Mouse (Mus musculus) gastrocnemius, postnatal 4 days (tissue): ENCODE measurements around the gene Ilkap. TPM values are rescaled to one million over a fixed set of nuclear protein-coding genes. Genes with fewer than 3 reads are reported as not detected.

Experiments
- DNase-seq, 2 experiments: peaks; one replicate each; pipeline ENCODE4 v3.0.0; 2021 to 2022; ENCODE audit warnings: low spot score in 2 of 2, mixed read lengths in 2 of 2
- total RNA-seq, 2 experiments: library from RNA; stranded (reverse); gene quantifications; 2 replicates each; pipeline ENCODE4 v1.2.3; 2021

Ilkap gene
- total RNA-seq, 2 experiments from 2014 or later, result 65.7 to 71.3 TPM

DNA sequence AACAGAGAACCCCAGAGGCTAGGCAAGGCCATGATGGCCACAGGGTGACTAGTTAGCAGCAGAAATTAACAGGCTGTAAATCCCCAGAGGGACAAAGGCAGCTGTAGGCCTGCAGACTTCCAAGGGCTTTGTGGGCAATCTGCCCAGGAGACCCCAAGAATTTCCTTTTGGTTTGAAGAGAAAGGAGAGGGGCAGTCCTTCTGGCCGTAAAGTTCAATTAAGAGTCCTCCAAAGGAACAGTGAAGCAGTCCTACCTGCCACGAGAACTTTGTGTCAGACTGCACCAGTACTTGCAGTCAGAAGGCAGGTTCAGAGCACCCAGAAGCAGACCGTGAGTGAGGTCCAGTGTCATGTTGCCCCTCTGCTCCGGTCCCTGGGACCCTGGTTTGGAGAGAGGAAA lies 16.3 kb upstream of the Ilkap start:
- DNase-seq, result no peak

DNA sequence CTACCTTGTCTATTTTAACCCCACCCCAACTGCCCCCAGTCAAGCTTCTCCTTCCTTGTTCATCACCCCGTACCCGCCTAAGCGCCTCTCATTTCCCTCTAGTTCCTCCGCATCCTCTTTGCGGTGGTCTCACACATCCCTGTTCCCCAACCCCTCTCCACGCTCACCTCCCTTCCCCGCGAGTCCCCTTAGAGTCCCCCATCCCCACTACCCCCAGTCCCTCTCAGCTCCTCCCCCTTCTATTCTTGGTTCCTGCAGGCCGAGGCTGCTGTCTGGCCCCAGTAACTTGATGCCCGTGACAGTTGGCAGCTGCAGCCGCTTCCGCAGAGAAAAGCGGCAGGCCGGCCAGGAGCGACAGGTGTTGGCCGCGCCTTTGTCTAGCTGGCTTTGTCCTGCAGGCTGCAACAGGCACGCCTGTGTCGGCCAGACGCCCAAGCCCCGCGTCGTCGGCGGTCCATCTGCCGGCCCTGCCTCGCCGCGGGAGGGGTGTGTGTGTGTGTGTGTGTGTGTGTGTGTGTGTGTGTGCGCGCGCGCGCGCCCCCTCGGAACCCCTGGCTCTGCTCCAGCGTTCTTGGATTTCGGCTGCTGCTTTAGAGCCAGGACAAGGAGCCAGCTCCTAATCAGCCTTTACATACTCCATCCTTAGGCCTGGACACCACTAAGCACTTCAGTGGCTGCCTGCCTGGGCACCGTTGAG lies 15.4 kb upstream of the Ilkap start, which contains the start of gene Hes6:
Gene Hes6 (minus strand): TSS at position 141 of the 697 bp plus-strand sequence.
- DNase-seq, result peak; percentile 84 to 91

DNA sequence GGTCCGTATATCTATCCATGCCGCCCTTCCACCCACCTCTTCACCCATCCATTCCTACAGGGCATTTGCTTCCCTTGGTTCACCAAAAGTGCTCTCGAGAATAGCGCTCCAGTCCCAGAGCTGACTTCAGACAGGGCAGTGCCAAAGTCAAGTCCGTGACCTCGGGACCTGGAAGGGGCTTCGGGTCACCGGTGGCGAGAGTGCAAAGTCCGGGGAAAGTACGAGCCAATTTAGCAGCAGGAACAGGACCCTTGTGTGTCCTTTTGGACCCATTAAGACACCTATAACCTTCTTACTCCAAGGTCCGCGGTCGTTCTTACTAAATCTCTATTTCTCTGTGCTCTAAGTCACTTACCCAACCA lies 14.9 kb upstream of the Ilkap start:
- DNase-seq, result no peak

DNA sequence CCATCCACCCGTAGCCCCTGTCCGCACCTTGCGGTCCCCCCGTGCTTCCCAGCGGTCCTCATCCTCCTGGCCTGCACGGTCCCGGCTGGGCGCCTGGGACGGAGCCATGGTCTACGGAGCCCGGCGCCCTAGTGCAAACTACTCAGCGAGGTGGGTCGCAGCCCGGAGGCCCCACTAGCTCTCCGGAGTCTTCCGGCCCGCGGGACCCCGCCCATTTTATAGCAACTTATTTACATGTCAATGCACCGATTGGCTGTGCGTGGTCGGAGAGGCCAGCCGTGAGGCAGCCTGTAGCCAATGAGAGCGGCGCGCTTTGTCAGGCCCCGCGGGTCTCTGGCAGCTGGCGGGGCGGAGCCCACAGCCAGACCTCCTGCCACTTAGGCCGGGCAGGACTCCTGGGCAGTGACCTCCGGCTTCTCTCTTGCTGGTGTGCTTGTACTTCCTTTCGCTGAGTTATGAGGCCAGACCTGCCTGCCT lies 14.5 kb upstream of the Ilkap start:
- peak; percentile 84 to 94 for DNase-seq

DNA sequence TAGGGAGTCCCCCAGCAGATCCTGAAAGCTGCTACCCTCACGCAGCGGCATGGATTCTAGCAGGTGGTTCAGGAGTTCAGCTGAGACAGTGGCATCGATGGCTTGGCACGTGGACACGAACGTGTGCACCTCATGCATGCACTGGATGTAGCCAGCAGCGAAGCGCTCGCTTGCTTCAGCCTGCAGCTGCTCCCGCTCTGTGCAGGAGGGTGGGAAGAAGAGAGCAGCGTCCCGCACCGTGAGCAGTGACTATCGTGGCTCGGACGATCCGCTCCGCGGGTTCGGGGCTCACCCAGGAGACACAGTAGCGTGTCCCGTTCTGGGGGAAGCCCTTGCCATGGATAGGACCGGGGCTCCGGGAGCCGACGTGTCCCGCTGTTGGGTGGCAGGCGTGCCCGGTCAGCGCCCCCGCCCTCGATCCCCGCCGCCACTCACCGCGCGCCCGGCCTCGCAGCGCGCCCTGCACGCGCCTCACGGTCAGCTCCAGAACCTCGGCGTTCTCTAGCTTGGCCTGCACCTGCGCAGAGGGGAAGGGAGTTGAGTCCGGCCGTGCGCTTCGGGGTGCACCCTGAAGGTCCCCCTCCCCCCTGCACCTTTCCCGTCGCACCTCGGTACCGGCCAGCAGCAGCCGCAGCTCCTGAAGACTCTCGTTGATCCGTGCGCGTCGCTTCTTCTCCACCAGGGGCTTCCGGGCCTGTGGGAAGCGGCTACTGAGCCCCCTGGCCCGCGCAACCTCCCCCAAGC lies 13.8 kb upstream of the Ilkap start:
- DNase-seq, result peak in 1 of 2 experiments; percentile 43

DNA sequence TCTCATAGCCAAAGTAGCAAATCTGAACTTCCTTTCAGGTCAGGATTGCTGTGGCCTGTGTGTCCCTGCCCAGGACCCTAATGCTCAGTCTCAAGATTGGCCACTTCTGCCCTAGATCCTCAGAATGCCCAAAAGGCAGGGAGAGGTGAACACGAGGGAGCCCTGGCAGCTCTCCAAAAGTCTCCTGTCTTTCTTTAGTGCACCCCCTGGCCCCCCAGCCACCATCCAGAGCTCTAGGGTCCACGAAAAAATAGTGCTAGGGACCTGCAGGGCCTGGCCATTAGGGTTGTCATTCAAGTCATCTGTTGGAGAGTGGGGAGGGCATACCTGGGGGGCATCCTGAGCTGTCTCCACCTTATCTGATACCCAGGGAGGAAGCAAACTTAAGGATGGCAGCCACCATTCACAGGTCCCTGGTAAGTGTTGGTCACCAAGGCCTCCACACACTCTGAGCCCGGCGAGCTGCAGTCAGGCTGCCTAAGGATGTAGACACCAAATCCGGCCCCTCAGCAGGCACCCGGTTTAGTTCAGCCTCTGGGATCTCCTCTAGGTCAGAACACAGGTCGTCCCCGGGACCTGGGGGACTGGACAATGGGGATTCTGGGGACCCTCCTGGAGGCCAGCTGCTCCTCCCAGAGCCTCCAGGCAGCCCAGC lies 13.1 kb upstream of the Ilkap start:
- no peak for DNase-seq

DNA sequence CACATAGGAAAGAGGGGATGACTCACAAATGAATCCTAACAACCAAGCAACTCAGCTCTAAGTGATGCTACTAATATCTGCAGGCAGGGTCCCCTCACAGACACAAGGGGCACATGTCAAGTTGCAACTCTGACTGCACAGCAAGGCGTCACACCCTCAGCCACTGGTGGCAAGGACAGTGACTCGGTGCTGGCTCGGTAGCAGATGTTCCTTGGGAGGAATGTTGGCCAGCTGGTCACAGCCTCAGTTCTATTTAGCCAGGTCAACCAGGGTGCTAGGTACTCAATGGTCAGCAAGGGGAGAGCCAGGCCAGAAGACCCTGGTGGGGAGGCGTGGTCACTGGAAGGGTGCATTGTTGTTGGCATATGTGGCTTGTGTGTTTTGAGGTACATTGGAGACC lies 9.2 kb upstream of the Ilkap start:
- DNase-seq, result no peak

DNA sequence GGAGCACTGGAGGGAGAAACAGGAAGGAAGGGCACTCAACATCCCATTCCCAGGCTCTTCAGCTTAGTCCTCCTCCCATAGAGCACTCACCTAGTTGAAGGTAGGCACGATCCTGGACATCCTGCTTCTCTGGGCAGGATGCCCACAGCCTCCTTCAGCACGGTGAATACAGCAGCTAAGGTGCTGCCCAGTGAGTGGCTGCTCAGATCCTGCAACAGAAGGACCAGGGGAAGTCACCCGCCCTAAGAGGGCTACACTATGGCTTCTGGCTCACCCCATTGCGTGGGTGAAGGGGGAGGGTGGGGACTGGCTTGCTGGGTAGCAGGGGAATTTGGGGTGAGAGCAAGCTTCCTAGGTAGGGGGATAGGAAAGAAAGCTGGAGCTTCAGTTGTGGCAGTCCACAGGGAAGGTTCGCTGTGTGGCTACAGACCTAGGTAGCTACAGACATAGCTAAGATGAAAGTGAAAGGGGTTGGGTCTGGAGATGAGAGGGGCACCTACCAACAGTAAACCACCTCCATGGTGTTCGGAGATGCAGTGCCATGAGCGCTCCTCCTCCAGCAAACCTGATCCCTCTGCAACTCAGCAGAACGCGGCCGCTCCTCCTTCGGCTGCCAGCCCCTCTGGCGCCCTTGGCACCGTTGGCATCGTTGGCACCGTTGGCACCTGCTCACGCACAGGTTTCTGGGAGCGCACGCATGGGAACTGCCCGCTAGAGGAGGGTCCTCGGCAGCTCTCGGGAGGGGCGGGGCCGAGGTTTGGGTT lies 7.0 kb upstream of the Ilkap start:
- no peak for DNase-seq

DNA sequence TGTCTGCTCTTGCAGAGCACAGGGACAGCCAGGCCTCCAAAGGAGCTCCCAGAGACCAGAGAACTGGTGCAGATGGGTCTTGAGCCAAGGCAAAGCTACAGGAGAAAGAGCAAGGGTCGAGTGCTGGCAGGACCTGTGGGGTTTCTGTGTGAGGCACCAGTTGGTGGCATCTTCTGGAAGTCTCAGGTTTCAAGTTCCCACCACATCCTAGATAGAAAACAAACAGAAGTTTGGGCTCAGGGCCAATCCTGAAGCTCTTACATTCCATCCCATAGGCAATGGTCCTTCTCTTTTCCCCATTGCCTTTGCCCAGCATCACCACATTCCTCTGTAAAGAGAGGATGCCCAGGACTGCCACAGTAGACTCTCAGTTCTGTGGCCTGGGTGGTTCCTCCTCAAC lies 6.4 kb upstream of the Ilkap start:
- no peak for DNase-seq

DNA sequence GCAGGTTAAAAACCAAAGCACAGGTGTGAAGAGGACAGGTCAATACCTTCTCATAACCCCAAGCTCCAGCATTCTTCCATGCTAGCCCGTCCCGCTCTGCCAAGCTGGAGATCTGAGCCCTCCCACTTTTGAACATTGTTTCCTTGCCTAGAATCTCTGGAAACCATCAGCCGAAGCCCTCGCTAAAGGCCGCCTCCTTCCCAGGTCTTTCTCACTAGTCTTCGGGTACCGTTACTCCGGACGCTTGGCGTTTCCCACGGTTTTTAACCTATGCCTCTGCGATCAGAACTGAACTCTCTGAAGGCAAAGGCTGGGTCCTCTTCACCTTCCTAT lies 722 bp downstream of the Ilkap start:
- peak in 1 of 2 experiments; percentile 24 for DNase-seq

DNA sequence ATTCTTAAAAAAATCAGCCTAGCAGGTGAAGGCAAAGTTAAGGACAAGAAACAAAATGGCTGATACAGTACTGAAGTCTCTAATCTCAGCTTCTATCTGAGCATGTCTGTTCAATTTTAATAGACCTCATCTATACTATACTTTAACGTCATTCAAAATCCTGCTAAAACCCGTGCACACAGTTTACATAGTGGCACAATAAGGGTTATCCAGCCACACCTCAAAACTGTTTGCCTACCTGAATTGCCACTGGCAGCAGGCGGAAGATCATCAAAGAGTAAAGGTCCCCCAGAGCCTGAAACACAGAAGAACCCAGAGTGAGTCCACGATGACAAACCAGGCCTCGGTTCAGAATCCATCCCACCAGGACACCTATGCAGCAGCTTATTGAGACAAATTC lies 8.2 kb downstream of the Ilkap start:
- DNase-seq, result no peak

DNA sequence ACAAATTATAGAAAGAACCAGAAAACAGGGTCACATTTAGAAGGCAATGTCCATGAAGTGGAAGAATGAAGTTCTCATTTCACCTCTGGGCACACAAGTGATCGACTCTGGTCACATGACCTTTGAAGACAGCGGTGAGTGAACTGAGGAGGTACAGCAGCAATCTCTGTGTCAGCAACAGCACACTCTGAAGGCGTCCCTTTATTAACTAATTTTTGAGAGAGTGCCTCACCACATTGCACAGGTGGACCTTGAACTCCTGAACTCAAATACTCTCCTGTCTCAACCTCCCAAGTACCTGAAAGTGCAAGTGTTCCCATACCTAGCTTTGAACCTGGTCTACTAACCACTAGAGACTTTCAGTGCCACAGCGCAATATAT lies 17.5 kb downstream of the Ilkap start:
- DNase-seq, result no peak

DNA sequence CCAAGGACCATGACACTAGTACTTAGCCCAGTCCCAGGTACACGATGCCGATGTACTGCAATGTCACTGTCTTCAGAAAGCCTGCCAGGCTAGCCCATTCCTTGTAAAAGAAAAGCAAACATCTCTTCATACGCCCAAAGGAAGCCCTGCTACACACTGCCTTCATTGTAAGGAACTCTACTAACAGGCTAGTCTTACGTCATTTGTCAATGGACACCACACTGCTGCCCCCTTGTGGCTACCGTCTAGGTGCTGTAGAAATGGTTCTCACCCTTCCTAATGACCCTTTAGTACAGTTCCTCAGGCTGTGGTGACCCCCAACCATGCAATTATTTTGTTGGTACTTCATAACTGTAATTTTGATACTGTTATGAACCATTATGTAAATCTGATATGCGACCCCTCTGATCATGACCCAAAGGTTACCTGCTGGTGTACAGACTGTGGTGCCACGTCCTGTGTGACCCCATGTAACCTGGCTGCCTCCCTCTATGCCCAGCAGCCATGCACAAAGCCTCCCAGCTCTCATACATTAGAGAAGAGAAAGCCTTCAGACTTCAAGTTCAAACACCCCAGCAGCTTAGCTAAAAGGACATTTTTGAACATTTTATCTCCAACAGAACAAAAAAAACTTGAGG lies 18.0 kb downstream of the Ilkap start:
- DNase-seq, result peak; percentile 57 to 78

DNA sequence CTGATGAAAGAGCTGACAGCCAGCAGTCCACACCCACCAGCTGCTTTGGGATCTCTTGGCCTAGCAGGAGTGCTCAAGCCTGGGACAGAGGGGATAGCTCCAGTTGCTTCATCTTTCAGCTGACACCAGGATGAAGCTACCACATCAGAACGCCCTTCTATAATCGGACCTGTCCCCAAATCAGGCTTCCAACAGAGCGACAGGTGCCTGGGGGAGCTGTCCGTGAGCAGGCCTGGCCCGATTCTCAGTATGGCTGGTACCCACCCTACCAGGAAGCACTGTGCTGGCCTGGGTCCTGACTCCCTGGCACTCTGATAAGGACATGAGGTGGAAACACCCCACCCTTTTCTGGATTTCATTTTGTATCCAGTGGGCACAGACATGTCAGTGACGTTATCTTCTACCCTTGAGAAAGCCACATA lies 25.2 kb downstream of the Ilkap start:
- no peak for DNase-seq

DNA sequence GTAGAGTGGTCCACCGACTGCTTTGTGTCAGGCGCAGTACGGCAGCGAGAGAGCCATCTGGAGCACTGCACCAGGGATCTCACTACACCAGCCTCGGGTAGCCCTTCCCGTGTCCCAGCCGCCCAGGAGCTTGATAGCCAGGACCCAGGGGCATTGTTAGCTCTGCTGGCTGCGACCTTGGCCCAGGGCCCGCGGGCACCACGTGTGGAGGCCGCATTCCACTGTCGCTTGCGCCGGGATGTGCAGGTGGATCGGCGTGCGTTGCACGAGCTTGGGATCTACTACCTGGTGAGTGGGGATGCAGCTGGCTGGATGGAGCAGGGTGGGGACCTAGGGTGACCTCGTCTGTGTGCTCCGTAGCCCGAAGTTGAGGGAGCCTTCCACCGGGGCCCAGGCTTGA lies 28.6 kb downstream of the Ilkap start:
- no peak for DNase-seq

DNA sequence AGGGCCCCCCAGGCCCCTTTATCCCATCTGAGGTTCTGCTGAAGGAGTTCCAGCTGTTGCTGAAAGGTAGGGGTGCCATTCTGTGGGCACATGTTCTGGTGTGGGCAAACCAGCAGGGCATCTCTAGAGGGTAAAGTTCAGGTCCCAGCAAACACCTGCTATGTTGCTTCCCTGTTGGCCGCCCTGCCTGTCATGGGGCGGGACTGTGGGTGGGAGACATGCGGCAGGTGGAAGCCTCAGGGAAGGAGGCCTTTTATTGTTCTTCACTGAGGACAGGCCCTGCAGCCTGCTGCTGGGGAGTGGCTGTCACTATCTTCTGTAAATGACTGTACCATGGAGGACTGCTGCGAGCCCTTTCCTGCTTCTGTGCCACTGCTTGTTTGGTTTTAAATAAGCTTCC lies 29.2 kb downstream of the Ilkap start:
- no peak for DNase-seq

DNA sequence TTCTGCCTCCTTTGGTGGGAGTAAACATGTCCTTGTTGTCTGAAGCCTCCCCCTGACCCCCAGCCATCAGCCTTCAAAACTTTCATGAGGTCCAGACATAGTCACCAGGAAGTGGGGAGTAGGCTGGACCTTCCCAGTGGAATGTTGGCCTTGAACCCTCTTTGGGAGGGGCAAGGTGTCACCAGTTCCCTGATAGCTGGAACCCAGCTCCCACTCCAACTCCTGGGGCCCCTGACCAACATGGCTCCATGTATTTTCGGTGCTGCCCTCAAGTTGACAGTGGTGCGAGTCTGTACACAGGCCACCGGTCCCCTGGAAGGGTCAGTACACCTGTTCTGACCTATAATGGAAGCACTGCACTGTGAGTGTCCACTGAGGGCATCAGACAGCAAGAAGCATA lies 31.3 kb downstream of the Ilkap start:
- DNase-seq, result no peak

DNA sequence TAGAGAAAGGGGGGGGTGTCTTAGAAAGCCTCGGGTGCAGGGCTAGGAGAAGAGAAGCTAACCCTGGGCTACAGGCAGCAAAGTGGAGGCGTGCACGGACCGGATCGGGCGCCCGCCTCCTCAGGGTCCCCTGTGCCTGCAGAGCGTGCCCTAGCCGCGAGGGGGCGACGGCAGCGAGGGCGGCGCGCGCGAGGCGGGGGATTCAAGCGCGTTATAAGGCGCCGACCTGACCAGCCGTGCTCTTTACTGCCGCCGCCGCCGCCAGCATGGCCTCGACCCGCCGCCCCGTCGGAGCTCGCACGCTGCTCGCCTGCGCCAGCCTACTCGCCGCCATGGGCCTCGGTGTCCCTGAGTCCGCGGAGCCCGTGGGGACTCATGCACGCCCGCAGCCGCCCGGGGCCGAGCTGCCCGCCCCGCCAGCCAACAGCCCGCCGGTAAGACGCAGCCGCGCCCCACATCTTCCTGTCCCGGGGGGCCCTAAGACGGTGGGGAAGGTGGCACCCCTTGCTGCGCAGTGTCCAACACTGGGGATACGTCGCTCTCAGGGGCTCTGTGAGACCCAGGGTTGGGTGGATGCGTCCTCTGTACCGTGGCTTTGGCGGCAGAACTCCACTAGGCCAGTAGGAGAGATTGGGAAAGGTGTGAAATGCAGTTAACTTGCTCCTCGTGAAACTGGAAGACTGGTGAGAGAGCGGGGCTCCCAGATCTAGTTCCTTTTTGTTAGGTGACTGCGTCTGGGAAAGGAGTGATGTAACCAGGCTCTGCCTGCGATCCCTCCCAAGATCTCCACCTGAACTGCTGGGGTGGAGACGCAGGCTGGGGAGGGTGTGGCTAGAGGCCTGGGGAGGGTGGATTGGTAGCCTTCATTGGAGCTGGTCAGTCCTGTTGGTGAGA lies 32.2 kb downstream of the Ilkap start, which contains the start of gene Erfe:
Gene Erfe (plus strand): TSS at position 216 of the 894 bp plus-strand sequence.
- DNase-seq, result peak; percentile 66 to 71

DNA sequence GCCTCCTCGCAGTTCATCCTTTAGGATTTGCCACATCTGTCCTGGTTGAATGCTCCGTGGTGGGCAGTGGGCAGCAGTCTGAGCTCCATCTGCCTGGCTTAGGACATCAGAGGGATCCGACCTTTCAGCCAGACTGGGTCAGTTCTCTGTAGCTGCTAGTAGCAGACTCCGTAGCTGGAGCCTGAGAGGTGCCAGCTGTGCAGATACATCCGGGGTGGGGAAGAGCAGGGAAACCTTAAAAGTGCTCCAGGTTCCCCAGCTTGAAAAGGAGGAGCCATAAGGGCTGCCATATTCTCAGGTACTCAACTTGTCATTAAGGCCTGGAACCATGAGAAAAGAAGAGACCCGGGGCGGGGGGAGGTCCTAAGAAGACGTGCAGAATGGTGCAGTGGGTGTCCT lies 32.8 kb downstream of the Ilkap start:
- no peak for DNase-seq
